Mouse (Mus musculus): ENCODE measurements around the gene Ddx10.

DNA sequence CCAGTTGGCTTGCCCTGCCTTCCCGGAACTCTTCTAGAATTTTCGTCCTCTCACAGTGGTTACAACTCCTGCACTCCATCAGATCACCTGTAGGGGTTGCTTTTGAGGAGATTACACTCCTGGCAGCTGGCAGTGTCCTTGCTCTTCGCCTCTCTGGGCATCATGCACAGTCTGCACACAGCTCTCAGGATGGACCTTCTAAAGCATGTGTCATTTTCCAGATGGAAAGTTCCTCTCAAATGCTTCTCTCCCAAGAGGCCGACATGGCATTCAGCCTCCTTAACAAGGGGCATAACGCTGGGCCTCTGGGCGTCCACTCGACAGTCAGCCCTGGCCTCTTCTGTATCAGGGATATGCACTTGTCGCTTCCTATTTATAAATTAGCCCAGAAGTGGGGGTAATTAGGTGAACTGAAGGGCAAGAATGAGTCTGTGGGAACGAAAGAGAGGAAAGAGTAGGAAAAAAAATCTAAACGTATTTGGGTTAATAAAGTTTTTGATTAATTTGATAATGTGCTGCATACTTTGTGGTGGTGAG is 174.2 kb downstream of the Ddx10 start:
- TF ChIP-seq CTCF (IDR thresholded peaks at IDR 0.05; ENCODE audit: low read depth, low read length) (no peak), POLR2A (IDR thresholded peaks at IDR 0.05; ENCODE audit: borderline replicate concordance, low read depth, low read length) (no peak)
